Mouse (Mus musculus) olfactory bulb, adult 2 months (tissue): Measurements from ENCODE around the gene Tedc2. TPM values are rescaled to one million over a fixed set of nuclear protein-coding genes. Genes with fewer than 3 reads are reported as not detected.
A peak's percentile ranks its signal among the peaks of the same experiment; 100 is the strongest.

Experiments
- H3K27ac ChIP-seq: fragments of 200-500 bp; 2 replicates; pipeline ENCODE4 v1.5.1; 2012; ENCODE audit warnings: low read depth, low read length; ENCODE audit not compliant: insufficient read depth
- H3K4me1 ChIP-seq: fragments of 200-500 bp; 2 replicates; pipeline ENCODE4 v1.6.1; 2012; ENCODE audit warnings: low read length; ENCODE audit not compliant: control insufficient read depth, insufficient read depth
- H3K4me3 ChIP-seq: fragments of 200-500 bp; 2 replicates; pipeline ENCODE4 v1.5.1; 2012; ENCODE audit warnings: mild to moderate bottlenecking, low read depth, low read length, moderate library complexity; ENCODE audit not compliant: insufficient read depth
- CTCF ChIP-seq: fragments of 200-500 bp; IDR thresholded peaks from 2 replicates; pipeline ENCODE4 v1.5.1; 2012; ENCODE audit warnings: low read depth, mild to moderate bottlenecking, low read length, moderate library complexity; ENCODE audit not compliant: insufficient read depth
- POLR2A ChIP-seq: fragments of 200-500 bp; IDR thresholded peaks from 2 replicates; pipeline ENCODE4 v1.6.1; 2012; ENCODE audit warnings: mild to moderate bottlenecking, low read depth, low read length, moderate library complexity; ENCODE audit not compliant: insufficient read depth
- WGBS: fragments of 180-500 bp; shearing (Covaris S2); methylation state at CpG from one replicate; pipeline ENCODE4 v1.1.7; 2018; 5-methylcytosine and 5-hydroxymethylcytosine counted together
- polyA plus RNA-seq: library from polyadenylated mRNA; stranded (reverse); fragments of >200 nt; gene quantifications from 2 replicates; pipeline ENCODE4 v1.2.4, GENCODE M21; 2012; ENCODE audit warnings: low replicate concordance; ENCODE audit not compliant: missing spikeins, insufficient read depth, insufficient read length

Tedc2 gene
- not detected in 2 replicates for polyA plus RNA-seq

DNA sequence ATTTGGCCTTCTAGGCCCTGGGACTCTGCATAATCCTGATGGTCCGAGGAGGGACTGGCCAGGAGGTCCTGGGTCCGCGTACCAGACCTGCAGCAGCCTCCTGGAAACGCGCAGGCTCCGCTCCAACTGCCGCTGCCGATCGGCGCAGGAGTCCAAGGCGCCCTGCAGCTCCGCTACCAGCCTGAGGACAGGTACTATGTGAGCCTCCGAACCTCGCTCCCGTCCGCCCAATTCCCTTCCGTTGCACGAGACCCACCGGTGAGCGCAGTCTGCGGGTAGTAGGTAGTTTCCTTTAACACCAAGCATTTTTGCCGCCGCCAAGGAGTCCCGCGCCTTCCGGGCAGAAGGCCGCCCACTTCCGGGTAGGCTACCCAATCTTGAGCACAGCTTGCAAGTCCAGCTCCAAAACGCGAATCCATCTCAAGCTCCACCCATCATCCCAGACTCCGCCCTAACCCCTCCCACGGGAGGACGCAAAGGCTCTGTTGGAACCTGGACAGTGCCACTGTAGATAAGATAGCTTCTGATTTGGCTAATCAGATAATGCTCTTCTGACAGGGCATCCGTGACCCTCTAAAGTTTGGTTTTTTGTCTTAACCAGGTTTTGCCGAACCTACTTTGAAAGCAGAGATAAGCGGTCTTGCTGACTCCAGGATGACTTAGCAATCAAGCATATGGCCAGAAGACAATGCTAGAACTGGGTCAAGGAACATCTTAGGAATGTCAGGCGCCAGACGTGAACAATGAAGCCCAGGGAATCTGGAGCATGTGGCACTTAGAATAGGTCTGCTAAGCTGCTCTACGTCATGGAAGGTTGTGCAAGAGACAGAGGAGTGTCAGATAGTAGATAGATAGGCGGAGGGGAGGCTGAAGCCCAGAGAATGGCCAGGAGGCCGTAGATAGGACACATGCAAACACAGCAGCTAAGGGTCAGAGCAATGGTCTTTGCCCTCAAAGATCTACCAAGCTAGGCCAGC, at the start of gene Tedc2:
TSS of gene Tedc2 (minus strand) at position 417 of the 977 bp plus-strand sequence.
- TF ChIP-seq POLR2A (no peak), CTCF (no peak)
- peak within 1 kb of the TSS; percentile 27 for H3K27ac ChIP-seq
- WGBS = 6% methylated on average over 41 of the region's 41 CpGs
- peaks cover 10% of the 10 kb centered on the region for H3K4me1 ChIP-seq
- peak within 1 kb of the TSS; percentile 88 for H3K4me3 ChIP-seq

DNA sequence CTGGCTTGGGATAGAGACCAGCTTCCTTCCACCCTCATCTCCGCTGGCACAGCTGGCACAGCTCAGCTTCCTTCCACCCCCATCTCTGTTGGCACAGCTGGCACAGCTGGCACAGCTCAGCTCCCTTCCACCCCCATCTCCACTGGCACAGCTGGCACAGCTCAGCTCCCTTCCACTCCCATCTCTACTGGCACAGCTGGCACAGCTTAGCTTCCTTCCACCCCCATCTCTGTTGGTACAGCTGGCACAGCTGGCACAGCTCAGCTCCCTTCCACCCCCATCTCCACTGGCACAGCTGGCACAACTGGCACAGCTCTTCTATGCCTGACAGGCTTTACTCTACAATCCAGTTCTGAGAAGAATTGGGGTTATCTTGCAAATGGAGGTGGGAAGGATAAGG, 46.5 kb upstream of the Tedc2 start:
- 75% methylated on average over 1 of the region's 1 CpGs for WGBS
- Histone ChIP-seq H3K4me3 (no peak overlapping the region), H3K4me1 (no peaks in the 10 kb centered on the region), H3K27ac (no peak overlapping the region)
- no peak for TF ChIP-seq CTCF
- no peak for TF ChIP-seq POLR2A

DNA sequence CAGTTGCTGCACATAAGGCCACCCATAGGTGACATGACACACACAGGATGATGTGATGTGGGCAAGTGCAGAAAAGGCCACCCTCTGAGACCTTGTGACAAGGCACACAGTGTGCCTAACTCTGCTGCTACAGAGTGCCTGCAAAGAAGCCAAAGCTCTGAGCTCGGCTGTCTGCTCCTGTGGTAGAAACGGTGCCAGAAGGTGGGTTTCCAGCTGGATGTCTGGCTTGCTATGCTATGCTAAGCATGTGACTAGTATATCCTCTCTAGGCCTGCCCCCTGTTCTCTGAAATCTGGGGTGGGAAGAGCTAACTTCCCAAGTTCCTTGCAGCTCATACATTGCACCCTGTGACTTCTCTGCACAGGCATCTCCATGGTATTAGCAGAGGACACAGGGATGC, 44.1 kb upstream of the Tedc2 start:
- Histone ChIP-seq H3K4me1 (no peaks in the 10 kb centered on the region), H3K27ac (no peak overlapping the region), H3K4me3 (no peak overlapping the region)
- WGBS = 74% methylated on average over 2 of the region's 2 CpGs
- TF ChIP-seq POLR2A (no peak), CTCF (no peak)

DNA sequence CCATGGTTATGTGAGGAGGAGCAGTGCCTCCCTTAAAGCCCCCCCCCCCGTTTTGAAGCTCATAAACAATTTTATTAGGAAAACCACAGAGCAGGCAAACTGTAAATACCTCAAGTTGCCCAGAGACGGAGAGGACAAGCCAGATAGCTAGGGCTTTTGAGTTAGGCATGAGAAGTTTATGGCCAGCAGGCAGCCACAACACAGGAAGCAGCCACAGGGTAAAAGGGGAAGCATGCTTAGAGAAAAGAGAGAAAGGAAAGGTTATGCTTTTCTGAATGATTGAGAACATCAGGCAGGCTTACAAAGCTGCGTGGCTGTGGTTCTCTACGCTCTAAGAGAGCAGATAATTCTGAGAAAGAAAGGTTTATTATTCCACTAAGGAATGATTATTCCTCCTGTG, 39.9 kb upstream of the Tedc2 start:
- Histone ChIP-seq H3K4me1 (no peaks in the 10 kb centered on the region), H3K27ac (no peak overlapping the region), H3K4me3 (no peak overlapping the region)
- no peak for TF ChIP-seq CTCF
- no peak for TF ChIP-seq POLR2A
- WGBS = 72% methylated on average over 4 of the region's 4 CpGs

DNA sequence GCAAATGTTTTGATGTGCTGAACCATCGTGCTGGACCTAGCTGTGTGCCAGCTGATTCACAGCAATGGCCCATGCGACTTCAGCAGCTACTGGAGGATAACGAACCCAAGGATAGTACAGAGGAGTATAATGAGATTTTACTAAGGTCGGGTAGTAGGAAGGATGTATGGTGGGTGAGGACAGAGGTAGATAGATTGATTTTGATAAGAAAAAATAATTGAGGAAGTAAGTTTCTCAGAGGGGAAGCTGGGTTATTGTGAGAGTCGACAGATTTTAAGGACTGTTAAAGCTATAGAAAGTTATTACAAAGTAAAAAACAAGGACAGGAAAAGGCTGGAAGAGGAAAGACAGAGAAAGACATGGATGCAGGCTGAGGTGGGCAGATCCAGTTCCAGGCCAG, 39.1 kb upstream of the Tedc2 start:
- no peak overlapping the region for H3K4me3 ChIP-seq
- 63% methylated on average over 5 of the region's 5 CpGs for WGBS

DNA sequence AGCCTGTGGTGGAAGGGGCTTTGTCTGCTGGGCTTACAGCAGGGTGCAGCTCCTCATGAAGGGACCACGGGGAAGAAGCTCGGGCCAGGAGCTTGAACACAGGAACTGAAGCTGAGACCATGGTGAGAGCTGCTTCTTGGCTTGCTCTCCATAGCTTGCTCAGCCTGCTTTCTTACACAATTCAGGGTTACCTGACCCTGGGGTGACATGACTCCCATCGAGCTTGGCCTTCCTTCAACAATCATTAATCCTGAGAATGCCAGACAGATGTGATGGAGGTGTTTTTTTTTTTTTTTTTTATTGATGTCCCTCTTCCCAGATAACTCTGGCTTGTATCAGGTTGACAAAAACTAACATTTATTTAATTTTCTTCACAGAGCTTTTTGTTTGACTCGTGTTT, 38.3 kb upstream of the Tedc2 start:
- Histone ChIP-seq H3K4me1 (no peaks in the 10 kb centered on the region), H3K27ac (no peak overlapping the region), H3K4me3 (no peak overlapping the region)
- WGBS = 72% methylated on average over 4 of the region's 4 CpGs
- TF ChIP-seq CTCF (no peak), POLR2A (no peak)

More for the DNA sequence above, 39.1 kb upstream of the Tedc2 start:
- no peak overlapping the region for H3K27ac ChIP-seq
- TF ChIP-seq CTCF (no peak), POLR2A (no peak)
- H3K4me1 ChIP-seq = no peaks in the 10 kb centered on the region

DNA sequence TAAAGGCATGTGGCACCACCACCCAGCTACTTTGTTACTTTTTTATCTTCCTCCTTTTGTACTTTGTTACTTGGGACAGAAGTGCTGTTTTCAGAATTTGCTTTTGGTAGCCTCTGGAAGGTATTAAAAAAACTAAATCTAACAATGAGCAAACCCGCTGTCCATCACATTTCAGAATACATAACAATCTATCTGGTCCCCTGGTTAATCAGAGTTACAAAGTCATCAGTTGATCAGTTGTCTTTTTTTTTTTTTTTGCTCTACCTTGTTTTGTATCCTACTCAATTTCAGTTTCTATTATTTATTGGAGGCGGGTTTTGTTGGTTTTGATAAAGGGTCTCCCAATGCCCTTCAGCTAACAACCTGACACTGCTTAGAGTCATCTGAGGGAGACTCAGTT, 31.7 kb upstream of the Tedc2 start:
- Histone ChIP-seq H3K4me3 (no peak overlapping the region), H3K27ac (no peak overlapping the region), H3K4me1 (0 out of 2 replicates have a peak, but pooled peaks cover 2% of the 10 kb centered on the region)
- TF ChIP-seq CTCF = no peak
- TF ChIP-seq POLR2A = no peak
- WGBS = 97% methylated on average over 2 of the region's 2 CpGs

DNA sequence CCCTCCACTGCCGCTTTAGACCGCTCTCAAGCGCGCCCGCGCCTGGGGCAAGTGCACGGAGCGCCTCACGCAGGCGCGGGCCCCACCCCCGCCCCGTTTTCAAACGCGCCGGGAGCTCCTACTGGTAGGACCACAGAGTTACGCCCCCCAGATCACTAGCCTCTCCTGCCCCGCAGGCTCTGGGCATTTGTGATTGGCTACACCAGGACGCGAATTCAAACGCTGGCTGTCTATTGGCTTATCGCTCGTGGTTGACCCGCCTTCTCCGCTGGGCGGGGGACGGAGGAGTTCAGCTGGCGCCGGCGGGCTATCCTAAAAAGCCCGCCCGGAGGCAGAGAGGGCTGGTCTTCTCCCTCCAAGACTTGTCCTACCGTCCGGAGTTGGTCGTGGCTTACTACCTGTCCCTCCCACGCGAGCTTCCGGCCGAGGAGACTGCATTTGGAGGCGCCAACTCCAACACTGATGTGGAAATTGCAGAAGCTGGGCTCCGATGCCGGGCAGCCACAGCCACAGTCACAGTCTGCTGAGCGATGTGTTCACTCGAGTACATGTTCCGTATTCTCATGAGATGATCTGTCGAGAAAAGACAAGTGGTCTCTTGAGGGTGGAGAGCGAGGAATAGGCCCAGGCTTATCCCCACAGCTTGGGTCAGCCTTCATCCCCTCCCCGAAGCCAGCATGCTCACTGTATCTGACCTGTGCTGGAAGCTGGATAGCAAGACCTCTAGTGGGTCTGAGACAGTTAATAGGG, 30.8 kb upstream of the Tedc2 start, which contains the start of gene Ccnf:
TSS of gene Ccnf (minus strand) at position 165 of the 750 bp plus-strand sequence.
- TF ChIP-seq POLR2A = 0 out of 2 replicates have a peak, but pooled peaks have one; percentile 3
- TF ChIP-seq CTCF = no peak
- under 1% methylated on average over 48 of the region's 48 CpGs for WGBS
- Histone ChIP-seq H3K4me3 (peak within 1 kb of the TSS; percentile 67), H3K27ac (no peak within 1 kb of the TSS), H3K4me1 (0 out of 2 replicates have a peak, but pooled peaks cover 2% of the 10 kb centered on the region)
